Mouse (Mus musculus) liver, postnatal 0 days (tissue): ENCODE results near the gene Tsr2. TPM values are rescaled to one million over a fixed set of nuclear protein-coding genes. Genes with fewer than 3 reads are reported as not detected.

Experiments used
- ATAC-seq: fragments of 200-750 bp; cut with Nextera tagmentation; 2 replicates; pipeline ENCODE4 v1.8.0; 2017; ENCODE audit warnings: mild to moderate bottlenecking, moderate library complexity
- DNase-seq: peaks from one replicate; pipeline ENCODE4 v3.0.0-alpha.2; 2016
- H3K27ac ChIP-seq: fragments of 300-500 bp; sonication (generic); 2 replicates; pipeline ENCODE4 v1.5.1; 2014; ENCODE audit warnings: antibody characterized with exemption, moderate library complexity, mild to moderate bottlenecking, low read depth
- H3K27me3 ChIP-seq: fragments of 300-500 bp; sonication (generic); 2 replicates; pipeline ENCODE4 v1.6.1; 2014; ENCODE audit warnings: low read length, control low read depth, mixed read lengths; ENCODE audit not compliant: insufficient read depth
- H3K36me3 ChIP-seq: fragments of 300-500 bp; sonication (generic); replicated peaks from 2 replicates; pipeline ENCODE4 v1.6.1; 2014; ENCODE audit warnings: mild to moderate bottlenecking, control low read depth, low read length, moderate library complexity, mixed read lengths; ENCODE audit not compliant: insufficient read depth
- H3K4me1 ChIP-seq: fragments of 300-500 bp; sonication (generic); 2 replicates; pipeline ENCODE4 v1.6.1; 2014; ENCODE audit warnings: antibody characterized with exemption, mild to moderate bottlenecking, control low read depth; ENCODE audit not compliant: insufficient read depth
- H3K4me2 ChIP-seq: fragments of 300-500 bp; sonication (generic); 2 replicates; pipeline ENCODE4 v1.6.1; 2014; ENCODE audit warnings: low read depth, mild to moderate bottlenecking, low read length, moderate library complexity, mixed read lengths
- H3K4me3 ChIP-seq: fragments of 300-500 bp; sonication (generic); 2 replicates; pipeline ENCODE4 v1.5.1; 2014; ENCODE audit warnings: low read depth, low read length
- H3K9ac ChIP-seq: fragments of 300-500 bp; sonication (generic); replicated peaks from 2 replicates; pipeline ENCODE4 v1.6.1; 2014; ENCODE audit warnings: mild to moderate bottlenecking, moderate library complexity
- H3K9me3 ChIP-seq: fragments of 300-500 bp; sonication (generic); 2 replicates; pipeline ENCODE4 v1.6.1; 2016; ENCODE audit warnings: mild to moderate bottlenecking, control low read depth, low read length, mixed read lengths
- CTCF ChIP-seq: sonication (generic); IDR thresholded peaks from 2 replicates; pipeline ENCODE4 v1.5.1; 2016; ENCODE audit warnings: antibody characterized with exemption, low read depth
- EP300 ChIP-seq: IDR thresholded peaks from 2 replicates; pipeline ENCODE4 v1.6.1; 2016; ENCODE audit warnings: antibody characterized with exemption, low read depth, mild to moderate bottlenecking
- WGBS: fragments of 180-500 bp; shearing (Covaris S2); extraction: QIAGEN DNeasy Blood & Tissue Kit; methylation state at CpG from one replicate; pipeline ENCODE4 v1.1.7; 2014; ENCODE audit not compliant: insufficient replicate concordance; 5-methylcytosine and 5-hydroxymethylcytosine counted together
- polyA plus RNA-seq: library from polyadenylated mRNA; unstranded; fragments of >200 nt; fragmentation: Nextera tagmentation; extraction: Ambion mirVana; gene quantifications from 2 replicates; pipeline ENCODE4 v1.2.1, GENCODE M21; 2015

The Tsr2 gene
- polyA plus RNA-seq, 1 experiment from 2014 or later: 9.9 TPM

DNA sequence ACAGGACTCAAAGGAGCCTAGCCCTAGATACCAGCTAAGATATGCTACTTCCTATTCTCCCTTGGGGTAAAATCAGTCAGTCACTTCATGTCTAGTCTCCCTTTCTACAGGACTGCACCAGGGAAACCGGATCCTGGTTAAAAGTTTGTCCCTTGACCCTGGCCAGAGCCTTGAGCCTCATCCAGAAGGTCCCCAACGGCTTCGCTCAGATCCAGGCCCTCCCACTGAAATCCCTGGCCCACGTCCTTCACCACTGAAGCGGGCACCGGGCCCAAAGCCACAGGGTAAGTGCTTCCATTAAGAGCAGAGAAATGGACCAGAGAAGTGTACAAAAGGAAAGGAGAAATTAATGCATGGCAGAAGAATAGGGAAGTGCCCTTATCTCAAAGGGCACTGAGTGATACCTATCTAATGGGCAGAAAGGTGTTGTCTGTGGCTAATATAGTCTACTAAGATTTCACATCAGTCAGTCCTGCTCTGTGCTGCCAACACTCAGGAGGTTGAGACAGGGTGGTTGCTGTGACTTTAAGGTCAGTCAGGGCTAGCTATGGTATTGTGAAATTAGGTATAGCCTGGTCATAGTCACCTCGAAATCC lies 30.2 kb downstream of the Tsr2 start:
- TF ChIP-seq EP300: no peak
- H3K4me1 ChIP-seq: no peaks in the 10 kb centered on the region

DNA sequence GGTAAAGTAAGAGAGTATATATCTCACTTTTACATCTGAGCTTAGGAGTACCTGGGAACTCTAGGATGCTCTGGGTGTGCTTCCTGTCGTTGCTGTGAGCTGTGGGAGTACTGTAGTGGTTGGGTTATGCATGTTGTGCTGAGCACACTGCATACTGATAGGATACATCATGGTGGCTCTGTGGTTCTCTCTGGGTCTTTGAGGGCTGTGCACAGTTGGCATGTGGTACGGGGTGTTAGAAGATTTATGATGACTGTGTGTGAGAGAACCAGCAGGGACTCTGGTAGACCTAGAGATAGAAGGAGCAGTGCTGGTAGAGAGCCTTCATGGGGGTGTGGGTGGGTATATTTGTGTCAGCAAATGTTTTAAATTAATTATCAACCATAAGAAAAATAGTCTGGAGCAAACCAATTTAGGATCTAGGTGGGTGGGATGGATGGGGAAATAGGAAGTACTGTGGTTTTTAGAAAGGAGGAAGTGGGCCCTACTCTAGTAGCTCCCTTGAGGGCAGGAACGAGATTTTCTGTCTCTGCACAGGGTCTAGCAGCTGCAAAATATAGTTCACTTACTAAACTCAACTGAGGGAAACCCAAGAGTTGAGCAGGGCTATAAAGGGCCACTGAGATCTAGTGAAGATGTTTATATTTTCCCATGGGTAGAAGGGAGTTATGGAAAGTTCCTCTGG lies 34.6 kb downstream of the Tsr2 start:
- no peak overlapping the region for H3K9ac ChIP-seq
- WGBS: 32% methylated on average over 3 of the region's 3 CpGs
- no peak overlapping the region for H3K4me3 ChIP-seq
- DNase-seq: no peak
- no peaks in the 10 kb centered on the region for H3K4me1 ChIP-seq
- H3K36me3 ChIP-seq: no peaks in the 10 kb centered on the region
- H3K27ac ChIP-seq: no peak overlapping the region
- no peak for ATAC-seq
- H3K9me3 ChIP-seq: no peaks in the 10 kb centered on the region
- H3K4me2 ChIP-seq: no peak overlapping the region
- no peaks in the 10 kb centered on the region for H3K27me3 ChIP-seq
- TF ChIP-seq EP300 (no peak), CTCF (no peak)

More for the DNA sequence above, 30.2 kb downstream of the Tsr2 start:
- no peak for DNase-seq
- H3K9ac ChIP-seq: no peak overlapping the region
- H3K36me3 ChIP-seq: no peaks in the 10 kb centered on the region
- H3K9me3 ChIP-seq: no peaks in the 10 kb centered on the region
- ATAC-seq: no peak
- WGBS: 81% methylated on average over 7 of the region's 7 CpGs
- H3K27me3 ChIP-seq: no peaks in the 10 kb centered on the region
- no peak overlapping the region for H3K4me3 ChIP-seq
- no peak overlapping the region for H3K4me2 ChIP-seq
- H3K27ac ChIP-seq: no peak overlapping the region

DNA sequence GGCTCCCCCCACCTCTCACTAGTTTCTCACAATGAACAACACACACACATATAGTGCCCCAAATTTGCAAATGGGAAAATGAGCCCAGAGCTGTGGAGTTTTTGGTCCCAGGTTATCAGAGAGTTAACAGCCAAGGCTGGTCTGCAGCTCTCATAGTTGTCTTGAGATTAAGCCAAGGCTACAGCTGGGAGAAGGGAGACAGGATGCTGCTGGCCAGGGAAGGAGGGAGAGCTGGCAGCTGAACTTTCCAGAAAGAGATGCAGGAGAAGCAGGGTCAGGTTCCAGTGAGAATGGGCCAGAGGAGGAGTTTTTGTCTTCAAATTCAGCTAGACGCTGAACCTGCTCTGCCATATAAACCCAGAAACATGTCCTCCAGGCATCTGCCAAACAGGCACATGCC lies 37.0 kb downstream of the Tsr2 start:
- no peak overlapping the region for H3K27ac ChIP-seq
- no peak for ATAC-seq
- H3K9ac ChIP-seq: no peak overlapping the region
- H3K4me3 ChIP-seq: no peak overlapping the region
- no peak overlapping the region for H3K4me2 ChIP-seq
- TF ChIP-seq CTCF (no peak), EP300 (no peak)
- WGBS: 78% methylated on average over 1 of the region's 1 CpGs
- no peaks in the 10 kb centered on the region for H3K36me3 ChIP-seq
- H3K9me3 ChIP-seq: no peaks in the 10 kb centered on the region
- H3K27me3 ChIP-seq: no peaks in the 10 kb centered on the region
- DNase-seq: no peak
- H3K4me1 ChIP-seq: no peaks in the 10 kb centered on the region

DNA sequence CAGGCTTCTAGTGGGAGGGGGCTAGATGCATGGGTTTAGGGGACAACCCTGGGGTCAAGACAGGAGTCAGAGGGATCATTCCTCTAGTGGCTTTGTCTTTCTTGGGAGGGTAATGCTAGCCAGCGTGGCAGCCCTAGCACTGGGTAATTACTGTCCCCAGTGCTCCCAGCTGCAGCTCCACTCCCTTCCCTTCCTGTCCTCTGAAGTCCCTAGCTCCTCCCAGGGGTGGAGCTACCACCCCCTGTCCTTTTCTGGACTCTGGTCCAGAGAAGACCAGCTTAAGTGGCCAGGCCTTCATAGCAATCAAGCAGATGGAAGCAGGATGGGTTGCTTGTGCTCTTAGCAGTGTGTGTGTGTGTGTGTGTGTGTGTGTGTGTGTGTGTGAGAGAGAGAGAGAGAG lies 40.8 kb downstream of the Tsr2 start:
- DNase-seq (no peak), ATAC-seq (0 out of 2 replicates have a peak, but pooled peaks have one; percentile 10)
- no peaks in the 10 kb centered on the region for H3K9me3 ChIP-seq
- H3K36me3 ChIP-seq: no peaks in the 10 kb centered on the region
- no peaks in the 10 kb centered on the region for H3K4me1 ChIP-seq
- no peak overlapping the region for H3K9ac ChIP-seq
- no peaks in the 10 kb centered on the region for H3K27me3 ChIP-seq
- H3K4me2 ChIP-seq: no peak overlapping the region
- TF ChIP-seq EP300 (no peak), CTCF (no peak)
- WGBS: 8% methylated on average over 1 of the region's 1 CpGs
- no peak overlapping the region for H3K27ac ChIP-seq
- H3K4me3 ChIP-seq: no peak overlapping the region

DNA sequence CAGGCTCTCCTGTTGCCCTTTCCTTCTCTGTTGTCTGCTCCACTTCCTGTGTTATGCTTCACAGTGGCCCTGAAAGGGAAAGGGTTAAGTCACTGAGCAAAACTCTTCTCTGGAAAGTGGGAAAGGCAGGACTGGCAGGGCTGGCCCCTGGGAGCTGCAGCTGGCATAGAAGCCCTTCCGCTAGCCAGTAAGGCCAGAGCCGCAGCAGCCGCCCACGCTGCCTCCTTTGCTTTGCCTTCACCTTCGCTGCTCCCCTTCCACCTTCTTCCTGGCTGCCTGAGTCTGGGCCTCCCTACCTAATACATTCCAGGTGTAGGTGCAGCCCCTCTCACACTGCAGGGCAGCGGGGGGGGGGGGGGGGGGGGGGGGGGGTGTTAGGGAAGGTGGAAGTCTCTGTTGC lies 41.9 kb downstream of the Tsr2 start:
- 77% methylated on average over 5 of the region's 6 CpGs for WGBS
- DNase-seq (no peak), ATAC-seq (no peak)
- no peak overlapping the region for H3K4me2 ChIP-seq
- TF ChIP-seq CTCF (no peak), EP300 (no peak)
- H3K27ac ChIP-seq: no peak overlapping the region
- no peak overlapping the region for H3K4me3 ChIP-seq
- no peaks in the 10 kb centered on the region for H3K27me3 ChIP-seq
- no peaks in the 10 kb centered on the region for H3K4me1 ChIP-seq
- no peaks in the 10 kb centered on the region for H3K9me3 ChIP-seq
- H3K36me3 ChIP-seq: no peaks in the 10 kb centered on the region
- H3K9ac ChIP-seq: no peak overlapping the region

DNA sequence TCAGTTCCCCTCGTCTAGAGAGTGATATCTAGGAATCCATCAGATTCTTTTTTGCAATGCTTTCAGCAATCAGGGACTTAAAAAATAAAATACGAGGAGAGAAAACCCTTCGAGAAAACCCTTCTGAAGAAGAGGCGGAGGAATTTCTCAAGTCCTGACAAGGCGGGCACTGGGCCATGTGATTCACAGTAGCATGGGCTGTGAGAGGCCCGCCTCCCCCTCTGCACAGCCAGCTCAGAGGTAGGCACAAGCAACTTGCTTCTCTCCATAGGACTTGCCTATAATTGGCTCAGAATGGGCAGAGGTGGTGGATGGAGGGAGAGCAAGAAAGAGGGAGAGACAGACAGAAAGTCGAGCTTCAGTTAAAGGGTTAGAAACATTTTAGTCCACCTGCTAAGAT lies 46.0 kb downstream of the Tsr2 start:
- H3K27ac ChIP-seq: no peak overlapping the region
- H3K4me2 ChIP-seq: no peak overlapping the region
- no peaks in the 10 kb centered on the region for H3K9me3 ChIP-seq
- no peak overlapping the region for H3K4me3 ChIP-seq
- TF ChIP-seq CTCF (no peak), EP300 (no peak)
- no peak overlapping the region for H3K9ac ChIP-seq
- ATAC-seq (no peak), DNase-seq (no peak)
- 0 out of 2 replicates have a peak, but pooled peaks cover 3% of the 10 kb centered on the region for H3K27me3 ChIP-seq
- 65% methylated on average over 7 of the region's 7 CpGs for WGBS
- H3K36me3 ChIP-seq: no peaks in the 10 kb centered on the region
- no peaks in the 10 kb centered on the region for H3K4me1 ChIP-seq
